Mouse (Mus musculus) thymus, adult 2 months (tissue): ENCODE data around the gene Fxr2.

Experiments used
- CTCF ChIP-seq: fragments of 200-500 bp; IDR thresholded peaks from 2 replicates; pipeline ENCODE4 v1.5.1; 2012; ENCODE audit warnings: mild to moderate bottlenecking, control low read depth, low read length, moderate library complexity, borderline replicate concordance; ENCODE audit not compliant: control insufficient read depth, poor library complexity, insufficient read depth; ENCODE audit errors: extremely low read depth
- POLR2A ChIP-seq: fragments of 200-500 bp; IDR thresholded peaks from 2 replicates; pipeline ENCODE4 v1.6.1; 2012; ENCODE audit warnings: mild to moderate bottlenecking, low read length, control low read depth, moderate library complexity; ENCODE audit not compliant: control insufficient read depth, poor library complexity, insufficient read depth; ENCODE audit errors: extremely low read depth

DNA sequence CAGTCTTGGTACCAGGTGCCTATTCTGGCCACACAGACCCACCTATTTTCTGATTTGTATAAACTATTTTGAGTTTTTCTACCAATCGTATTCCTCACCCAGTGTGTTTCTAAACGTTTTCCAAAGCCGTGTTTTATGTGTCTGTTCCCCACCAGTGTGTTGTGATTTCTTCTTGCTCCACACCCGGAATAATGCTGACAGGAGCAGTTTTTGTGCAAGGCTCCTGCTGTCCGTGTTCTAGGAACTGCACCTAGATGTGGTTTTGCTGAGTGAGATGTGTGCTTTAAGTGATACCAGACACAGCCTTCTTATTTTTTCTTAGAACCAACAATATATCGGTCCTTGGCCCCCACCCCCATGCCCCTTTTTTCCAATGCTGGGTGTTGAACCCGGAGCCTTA is 48.8 kb upstream of the Fxr2 start:
- TF ChIP-seq POLR2A: no peak
- TF ChIP-seq CTCF: no peak
